Mouse (Mus musculus) brain, adult 2 months (tissue): ENCODE measurements at regions not wholly inside any gene's neighbourhood (a gene's known extent, or its start where the extent isn't known, plus 50 kb on each side); places are given as distances from the start of the nearest gene placed in this dataset.
A peak's percentile ranks its signal among the peaks of the same experiment; 100 is the strongest.

ENCODE experiments used
- DNase-seq: peaks from one replicate; pipeline ENCODE4 v3.0.0; 2011; ENCODE audit warnings: low read depth, low spot score

DNA sequence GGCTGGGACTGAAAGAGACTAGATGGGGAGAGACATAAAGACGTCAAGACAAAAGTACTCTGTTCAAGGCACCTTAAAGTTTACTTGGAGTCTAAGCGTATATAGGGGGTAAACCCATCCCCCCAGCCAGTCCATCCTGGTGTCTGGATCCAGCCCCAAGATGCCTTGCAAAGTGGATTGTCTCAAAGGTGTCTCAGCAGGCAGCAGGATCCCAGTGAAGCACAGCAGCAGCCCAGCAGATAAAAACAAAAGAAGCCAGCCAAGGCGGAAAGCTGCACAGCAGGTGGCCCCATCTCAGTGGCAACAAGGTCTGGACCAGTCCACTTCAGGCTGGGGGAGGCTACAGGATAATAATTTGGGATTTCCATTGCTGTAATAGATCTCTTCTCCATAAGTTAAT, 72.0 kb upstream of the Col5a2 start:
- DNase-seq, result no peak

DNA sequence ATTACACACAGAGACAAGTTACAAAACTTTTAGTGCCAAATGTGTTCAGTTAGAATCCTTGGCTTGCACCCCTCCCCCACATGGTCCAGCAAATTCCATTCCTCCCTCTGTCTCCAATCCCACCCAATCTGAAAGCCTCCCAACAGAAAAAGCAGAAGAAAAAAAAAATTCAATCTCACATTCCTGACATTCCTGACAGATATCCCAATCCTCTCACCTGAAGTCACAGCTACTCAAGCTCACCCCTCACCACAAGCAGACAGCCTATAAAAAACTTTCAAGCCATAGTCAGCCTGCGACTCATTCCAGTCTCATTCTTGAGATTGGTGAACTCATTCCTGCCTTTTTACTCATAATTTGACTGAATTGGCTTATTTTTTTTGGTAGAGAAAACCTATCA, 77.4 kb upstream of the Col5a2 start:
- no peak for DNase-seq

DNA sequence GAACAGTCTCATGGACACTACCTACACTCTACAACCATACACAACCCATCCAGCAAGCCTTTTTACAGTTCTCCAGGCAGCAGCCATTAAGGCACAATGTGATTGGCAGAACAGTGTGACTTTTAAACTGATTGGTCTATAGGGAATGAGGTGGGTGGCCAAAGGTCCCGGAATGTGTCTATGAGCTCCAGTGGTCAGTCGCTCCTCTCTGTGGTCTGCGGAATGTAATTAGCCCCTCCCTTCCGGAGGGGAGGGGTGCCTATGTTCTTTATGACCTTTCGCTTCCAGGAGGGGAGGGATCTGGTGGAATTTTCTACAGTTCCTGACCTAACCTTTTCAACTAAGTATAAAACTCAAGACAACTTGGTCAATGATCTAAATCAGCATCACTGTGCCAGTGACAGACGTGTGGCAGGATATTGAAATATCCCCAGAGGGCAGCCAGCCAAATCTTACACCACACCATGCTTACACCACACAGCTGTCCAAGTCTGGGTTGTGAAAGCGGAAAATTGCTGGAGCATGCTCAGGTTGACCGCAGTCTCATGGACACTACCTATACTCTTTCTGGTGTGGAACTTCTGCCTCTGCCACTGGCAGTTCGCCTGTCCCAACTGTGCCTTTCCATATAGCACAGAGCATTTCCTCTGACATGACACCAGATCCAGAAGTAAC, 84.4 kb upstream of the Col5a2 start:
- DNase-seq, result no peak

DNA sequence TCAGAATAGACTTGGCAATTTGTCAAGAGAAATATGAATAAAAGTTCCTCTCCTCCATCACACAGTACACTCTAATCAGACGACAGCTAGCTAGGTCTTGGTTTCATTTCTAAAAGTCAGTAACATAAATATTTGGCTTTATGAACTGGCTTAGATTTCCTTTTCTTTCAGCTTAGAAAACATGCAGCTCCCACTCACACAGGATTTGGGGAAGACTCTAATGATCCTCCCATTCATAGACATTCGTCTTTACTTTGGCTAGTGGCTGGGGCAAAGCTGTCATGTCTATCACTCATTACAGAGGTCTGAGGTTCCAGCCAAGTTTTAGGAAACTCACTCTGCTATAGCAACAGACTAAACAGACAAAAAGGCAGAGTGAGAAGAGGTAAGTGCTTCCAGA, 94.2 kb upstream of the Col5a2 start:
- no peak for DNase-seq

DNA sequence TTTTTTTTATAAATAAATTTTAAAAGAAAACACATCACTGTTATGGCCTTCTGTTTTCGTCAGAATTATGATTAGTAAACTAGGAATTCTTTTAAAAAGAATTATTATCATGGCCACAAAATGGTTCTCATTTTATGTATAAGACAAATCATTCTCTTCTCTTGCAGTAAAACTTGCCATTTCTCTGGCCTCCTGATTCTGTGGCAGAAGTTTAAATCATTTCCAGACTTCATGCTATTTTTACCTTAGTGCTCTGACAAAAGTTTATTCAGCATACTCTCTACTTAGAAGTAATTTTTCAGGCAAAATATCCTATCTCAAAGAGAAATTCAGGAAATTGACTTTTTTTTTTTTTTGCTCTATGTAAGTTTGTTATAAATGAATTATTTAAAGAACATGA, 96.3 kb upstream of the Col5a2 start:
- DNase-seq, result peak; percentile 5

DNA sequence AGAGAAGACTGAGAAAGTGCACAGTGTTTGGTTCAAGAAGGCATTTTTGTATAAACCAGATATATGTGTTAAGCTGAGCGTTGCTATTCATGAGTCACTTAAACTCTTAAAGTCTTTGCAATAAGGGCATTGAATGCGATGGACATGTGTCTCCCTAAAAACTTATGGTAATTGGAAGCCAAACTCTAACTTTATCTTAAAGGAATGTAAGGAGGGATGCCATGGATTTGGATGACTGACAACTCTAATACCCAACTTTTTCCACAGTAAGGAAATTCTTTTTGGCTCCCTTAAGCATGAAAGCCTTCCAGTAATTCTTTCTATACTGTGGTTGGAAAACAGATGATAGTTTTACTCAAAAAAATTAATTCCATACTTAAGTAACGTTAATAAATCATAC, 96.9 kb upstream of the Col5a2 start:
- no peak for DNase-seq

DNA sequence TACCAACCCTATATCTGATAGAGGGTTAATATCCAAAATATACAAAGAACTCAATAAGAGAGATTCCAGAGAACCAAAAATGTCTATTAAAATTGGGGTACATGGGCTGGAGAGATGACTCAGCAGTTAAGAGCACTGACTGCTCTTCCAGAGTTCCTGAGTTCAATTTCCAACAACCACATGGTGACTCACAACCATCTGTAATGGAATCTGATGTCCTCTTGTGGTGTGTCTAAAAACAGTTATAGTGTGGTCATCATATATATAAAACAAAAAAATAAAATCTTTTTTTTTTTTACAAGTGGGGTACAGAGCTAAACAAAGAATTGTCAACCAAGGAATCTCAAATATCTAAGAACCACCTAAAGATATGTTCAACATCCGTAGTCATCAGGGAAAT, 102.5 kb upstream of the Col5a2 start:
- DNase-seq, result no peak

DNA sequence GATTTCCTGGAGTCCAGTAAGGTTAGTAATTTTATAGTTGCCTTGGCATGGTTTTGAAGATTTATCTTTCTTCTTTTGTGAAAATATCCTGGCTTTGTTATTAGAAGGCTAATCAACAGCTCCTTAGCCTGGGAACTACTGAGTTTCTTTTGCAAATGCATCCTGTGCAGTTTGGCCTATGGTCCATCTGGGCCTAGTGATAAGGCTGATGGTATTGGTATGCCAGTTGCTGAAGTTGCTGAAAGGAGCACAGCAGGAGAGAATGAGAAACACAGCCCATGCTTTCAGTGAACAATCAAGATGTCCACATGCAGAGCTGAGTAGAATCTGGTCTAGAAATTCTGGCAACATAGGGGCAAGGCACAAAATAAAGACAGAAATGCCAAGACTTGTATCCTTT, 105.2 kb upstream of the Col5a2 start:
- DNase-seq, result no peak

DNA sequence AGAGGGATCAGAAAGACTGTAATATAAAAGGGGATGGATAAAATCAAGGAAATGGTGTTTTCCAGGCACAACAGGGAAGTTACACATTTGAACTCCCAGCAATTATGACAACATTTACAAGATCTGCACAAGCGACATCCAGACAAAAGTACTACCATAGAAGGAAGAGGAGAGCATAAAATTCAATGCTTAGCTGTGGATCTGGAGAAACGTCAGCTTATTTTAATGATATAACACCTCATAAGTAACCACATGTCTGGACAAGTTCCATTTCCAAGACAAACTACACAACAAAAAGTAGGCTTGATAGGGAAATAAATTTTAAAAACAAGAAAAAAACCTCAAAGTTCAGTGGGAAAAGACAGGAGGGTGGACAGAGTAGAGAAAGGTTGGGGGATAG, 115.9 kb upstream of the Col5a2 start:
- DNase-seq, result no peak

DNA sequence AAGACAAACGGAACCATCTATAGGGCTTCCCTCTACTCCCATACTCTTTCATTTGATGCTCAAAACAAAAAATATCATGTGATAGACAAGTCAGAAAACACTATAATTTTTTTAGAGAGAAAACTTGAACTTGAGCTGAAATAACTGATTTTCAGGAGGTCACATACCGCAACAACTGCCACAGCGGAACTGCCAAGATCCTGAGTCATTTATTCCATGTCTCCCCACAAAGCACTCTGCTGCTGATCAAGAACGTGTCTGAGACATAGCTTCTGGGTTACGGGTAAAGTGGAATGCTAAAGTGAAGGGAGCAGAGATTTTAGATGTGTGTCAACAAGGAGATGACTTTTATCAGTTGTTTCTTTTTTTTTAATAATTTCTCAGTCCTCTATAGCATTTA, 122.8 kb upstream of the Col5a2 start:
- DNase-seq, result no peak

DNA sequence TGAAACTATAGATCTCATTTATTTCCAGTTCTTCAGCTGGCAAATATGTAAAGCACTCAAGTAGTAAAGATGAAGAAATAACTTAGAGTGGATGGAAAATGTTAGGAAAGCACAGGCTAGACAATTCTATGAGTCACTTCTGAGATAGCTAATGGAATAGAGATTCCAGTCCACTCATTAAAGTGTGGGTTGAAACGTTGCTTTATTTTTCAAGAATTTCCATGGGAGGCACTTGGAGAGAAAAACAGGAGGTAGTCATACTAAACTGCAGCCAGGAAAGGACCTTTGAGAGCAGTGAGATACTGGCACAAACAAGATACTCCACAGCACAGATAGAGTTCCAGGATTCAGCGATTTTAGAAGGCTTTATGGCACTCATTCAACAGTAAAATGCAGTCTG, 123.7 kb upstream of the Col5a2 start:
- peak; percentile 4 for DNase-seq

DNA sequence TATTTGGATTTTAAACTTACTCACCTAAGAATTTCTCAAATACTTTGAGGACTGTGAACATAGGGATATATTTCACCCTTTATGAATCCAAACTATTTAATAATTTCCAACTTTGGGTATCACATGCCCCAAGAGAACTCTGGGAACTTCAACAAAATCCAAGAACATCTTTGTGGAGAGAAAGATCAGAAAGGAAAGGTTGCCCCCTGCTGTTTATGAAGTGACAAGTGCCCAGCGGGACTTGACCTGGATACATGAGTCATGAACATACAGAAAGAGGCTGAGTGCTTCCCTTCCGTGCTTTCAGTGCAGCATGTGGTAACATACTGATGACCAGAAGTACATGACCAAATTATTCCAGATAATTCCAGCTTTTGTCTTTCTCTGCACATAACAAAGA, 124.8 kb upstream of the Col5a2 start:
- DNase-seq, result peak; percentile 52

DNA sequence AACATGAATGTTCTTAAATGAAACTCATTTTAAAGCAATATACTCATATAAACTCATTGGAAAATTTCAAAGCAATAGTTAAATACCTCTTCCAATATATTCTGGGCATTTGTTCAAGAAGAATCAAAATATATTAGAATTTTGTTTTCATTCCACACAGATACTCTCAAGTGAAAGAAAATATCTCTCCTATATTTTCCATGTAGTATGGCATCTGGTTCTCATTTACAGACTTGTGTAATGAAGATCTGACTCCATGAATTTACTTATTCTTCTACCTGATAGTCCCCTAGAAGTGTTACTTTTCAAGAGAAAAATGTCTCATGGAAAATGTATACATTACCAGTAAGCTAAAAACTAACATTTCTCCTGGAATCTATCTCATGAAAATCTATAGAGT, 144.2 kb upstream of the Col5a2 start:
- DNase-seq, result no peak

DNA sequence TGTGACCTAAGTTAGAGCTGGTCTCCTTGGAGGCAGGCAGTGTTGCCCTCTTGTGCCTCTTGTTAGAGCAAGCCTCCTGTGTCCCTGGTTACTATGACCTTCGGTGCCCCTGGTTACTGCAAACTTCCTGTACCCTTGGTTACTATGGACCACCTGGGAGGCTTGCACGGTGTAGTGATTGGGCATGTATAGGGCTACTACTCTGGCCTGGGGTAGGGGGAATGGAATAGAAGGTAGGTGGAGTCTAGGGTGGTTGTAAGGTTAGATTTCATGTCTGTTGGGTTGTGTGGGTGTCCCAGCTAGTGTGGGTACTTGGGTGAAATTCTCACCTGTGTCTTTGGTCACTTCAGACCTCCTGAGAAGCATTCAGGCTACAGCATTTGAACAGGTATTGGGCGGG, 141.7 kb upstream of the Wdr75 start:
- no peak for DNase-seq

DNA sequence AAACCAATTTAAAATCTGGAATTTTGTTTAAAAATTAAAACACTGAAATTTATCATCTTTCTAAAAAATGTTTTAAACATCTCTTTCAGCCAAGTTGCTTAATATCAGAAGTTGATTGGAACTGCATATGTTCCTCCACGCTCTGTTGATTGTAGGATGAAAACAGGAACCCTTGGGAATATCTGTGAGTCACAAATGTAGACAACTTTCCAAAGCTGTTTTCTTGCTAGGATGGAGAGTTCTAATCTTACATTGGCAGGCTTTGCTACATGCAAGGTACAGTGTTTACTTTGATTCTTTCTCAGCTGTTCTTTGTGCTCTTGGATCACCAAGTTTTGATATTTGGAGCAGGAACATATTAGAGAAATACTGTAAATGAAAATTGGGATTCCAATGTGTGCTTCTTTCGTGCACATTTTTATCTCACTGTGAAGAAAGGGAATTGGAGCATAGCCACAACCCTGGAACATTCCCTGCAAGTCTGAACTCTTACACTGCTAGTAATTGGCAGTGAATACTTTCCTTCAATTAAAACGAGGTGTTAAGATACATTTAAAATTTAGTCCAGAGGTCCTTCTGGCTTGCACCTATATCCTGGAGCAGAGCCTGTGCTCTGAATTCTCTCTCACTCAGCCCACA, 131.0 kb upstream of the Wdr75 start:
- no peak for DNase-seq

DNA sequence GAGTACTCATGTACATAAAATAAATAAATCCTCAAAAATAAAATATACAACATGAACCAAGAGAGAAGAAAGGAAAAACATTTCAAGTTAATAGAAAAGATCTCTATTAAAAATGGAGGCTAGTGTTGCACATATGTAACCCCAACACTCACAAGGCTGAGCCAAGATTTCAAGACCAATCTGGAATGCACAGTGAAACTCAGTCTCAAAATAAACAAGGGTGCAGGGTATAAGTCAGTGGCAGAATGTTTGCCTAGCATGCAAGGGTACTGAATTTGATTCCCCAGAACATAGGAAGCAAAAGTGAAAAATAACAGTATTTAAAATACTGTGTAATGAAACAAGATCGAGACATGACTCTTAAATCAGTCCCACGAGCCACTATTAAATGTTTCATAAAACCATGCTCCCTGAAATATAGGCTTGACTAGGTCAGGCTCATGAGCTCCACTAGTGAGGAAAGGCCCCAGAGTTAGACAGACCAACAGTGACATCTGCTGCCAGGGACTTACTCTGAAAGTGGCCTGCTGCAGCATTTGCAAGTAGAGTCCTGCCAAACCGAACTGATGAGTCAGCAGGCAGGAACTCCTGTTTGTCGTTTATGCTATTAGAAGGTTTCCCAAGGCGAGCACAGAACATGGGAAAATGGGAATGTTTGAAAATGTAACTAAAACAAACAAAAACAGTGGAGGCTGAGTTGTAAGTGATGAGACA, 122.4 kb upstream of the Wdr75 start:
- DNase-seq, result peak; percentile 68

DNA sequence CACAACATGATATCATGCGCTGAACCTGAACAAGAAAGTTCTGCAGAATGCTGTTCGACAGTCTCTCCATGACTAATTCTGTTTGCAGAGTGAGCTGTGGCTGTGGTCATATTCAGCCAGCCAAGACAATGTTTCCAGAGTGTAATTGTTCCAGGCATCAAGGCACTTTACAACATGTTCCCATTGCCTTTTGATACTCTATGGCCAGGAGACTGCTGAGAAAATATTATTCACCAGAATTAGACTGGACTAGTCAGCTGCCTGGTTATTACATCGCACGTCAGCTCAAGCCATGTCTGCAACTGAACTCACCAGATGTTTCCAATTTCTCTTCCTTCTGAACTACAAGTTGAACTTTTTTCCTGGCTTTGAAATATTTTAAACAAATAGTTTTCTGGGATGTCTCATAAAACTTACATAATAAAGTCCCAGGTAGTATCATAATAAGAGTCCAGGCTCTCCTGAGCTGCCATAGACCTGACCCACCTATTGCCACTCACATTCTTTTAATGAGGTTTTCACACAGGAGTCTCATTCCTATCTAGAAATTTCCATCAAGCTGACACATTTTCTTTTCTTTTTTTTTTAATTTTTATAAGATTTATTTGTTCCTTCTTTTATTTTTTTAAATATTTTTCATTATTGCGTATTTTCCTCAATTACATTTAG, 119.1 kb upstream of the Wdr75 start:
- DNase-seq, result peak; percentile 2

DNA sequence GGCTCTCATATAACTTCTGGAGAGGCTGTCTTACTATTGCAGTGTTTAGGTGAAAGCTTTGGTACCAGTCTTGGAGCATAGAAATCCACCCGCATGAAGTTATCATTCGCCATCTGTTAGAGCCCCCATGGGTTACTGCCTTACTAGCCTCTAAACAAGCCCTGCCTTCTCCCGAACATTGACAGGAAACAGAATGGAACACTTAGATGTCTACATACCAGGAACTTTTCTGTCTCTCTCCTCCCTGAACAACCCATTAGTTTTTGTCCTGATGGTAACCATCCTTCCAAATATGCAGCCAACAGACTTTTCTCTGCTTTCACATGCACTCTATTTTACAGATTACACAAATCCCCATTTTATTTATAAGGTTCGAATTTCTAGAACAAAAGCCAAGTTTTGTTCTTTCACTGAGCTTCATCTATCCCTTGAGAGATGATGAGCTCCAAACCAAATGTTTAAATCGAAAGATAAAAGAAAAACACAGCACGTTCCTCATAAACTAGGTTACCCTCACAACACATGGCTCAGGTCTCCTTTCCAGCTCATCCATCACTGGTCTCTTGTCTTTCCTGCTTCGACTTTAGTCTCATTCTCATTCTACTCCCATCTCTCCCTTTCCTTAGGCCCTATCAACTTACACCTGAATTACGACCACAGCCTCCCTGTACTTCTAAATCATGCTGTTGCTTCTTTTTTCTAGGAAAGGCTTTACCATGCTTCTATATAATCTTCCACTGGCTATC, 114.8 kb upstream of the Wdr75 start:
- DNase-seq, result no peak

DNA sequence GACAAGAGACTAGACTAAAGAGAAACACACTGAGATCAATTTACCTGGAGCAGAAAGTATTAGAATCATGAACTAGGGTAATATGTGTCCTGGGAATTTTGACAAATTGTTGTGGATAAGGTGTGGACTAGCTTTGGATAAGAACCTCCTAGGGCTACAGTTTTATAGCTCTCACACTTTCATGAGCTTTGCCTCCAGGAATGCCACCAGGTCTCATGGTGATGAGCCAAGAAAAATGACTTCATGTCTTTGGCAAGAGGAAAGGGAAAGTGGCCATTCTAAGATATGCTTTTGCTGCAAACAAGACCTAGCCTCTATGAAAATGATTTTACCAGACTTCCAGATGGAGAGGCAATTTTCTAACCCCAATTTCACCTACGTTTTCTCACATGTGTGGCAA, 94.1 kb upstream of the Wdr75 start:
- peak; percentile 2 for DNase-seq

DNA sequence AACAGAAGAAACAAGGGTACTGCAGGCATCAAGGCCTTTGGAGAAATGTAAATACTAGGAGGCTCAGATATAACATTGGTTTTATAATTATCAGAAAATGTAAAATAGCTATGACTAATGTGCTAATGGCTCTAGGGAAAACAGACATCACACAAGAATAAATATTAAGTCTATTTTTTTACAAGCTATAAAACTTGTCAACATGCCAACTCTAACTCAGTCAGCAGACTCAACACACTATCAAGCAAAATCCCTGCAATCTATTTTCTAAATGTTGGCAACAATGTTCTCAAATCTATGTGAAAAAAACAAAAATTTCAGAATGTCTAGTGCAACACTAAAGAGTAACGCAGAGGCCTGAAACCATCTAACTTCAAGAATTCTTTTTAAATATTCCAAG, 93.5 kb upstream of the Wdr75 start:
- DNase-seq, result peak; percentile 9

DNA sequence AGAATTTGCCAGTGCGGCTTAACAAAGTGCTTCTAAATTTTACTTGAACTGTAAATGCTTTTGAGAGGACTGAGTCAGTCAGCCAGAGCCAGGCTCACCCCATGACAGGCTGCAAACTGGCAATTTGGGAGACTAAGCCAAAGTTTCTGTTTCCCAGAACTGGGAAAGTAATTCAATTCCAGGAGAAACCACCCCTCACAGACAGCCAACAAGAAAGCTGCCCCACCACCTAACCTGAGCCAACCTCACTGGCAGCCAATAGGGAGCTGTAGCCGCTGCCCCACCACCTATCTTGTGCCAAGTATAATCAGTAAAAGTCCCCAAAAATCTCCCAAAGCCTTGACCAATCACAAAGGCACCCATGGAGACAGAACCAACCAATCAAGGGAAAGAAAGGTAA, 71.6 kb upstream of the Wdr75 start:
- peak; percentile 3 for DNase-seq

DNA sequence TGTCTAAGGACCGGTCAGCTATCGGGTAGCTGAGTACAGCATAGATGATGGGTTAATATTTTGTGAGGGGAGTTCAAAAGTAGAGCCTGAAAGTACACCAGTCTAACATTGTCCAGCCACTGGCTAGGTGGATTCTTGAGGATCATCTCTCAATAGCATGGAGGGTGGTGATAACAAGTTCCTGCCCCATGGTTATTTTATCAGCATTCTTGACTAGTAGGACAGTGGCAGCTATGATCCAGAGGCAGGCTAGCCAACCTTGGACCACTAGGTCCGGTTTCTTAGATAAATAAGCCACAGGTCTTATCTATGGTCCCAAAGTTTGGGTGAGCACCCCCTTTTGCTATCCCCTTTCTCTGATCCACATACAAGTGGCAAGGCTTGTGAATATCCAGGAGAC, 62.0 kb upstream of the Wdr75 start:
- DNase-seq, result no peak
